Mouse (Mus musculus) right cerebral cortex, postnatal 36 days (tissue): ENCODE results near the gene Gnaq.
A peak's percentile ranks its signal among the peaks of the same experiment; 100 is the strongest.

Source experiments
- DNase-seq, 2 experiments: peaks; one replicate each; pipeline ENCODE4 v3.0.0; 2022; ENCODE audit warnings: low spot score in 2 of 2, mixed read lengths in 1 of 2

Gnaq gene

GRCm38 (mm10) chr19:16198162-16198561 lies 65.5 kb downstream of the Gnaq start:
- DNase-seq = no peak

GRCm38 (mm10) chr19:16201356-16201755 lies 68.7 kb downstream of the Gnaq start:
- DNase-seq = no peak

- DNase-seq = no peak
These were observed 72.4 kb downstream of the Gnaq start for GRCm38 (mm10) chr19:16204776-16205680.

GRCm38 (mm10) chr19:16209616-16210015 lies 77.0 kb downstream of the Gnaq start:
- no peak for DNase-seq

GRCm38 (mm10) chr19:16214946-16215345 lies 82.3 kb downstream of the Gnaq start:
- DNase-seq = no peak

GRCm38 (mm10) chr19:16215430-16216016 lies 82.9 kb downstream of the Gnaq start:
- no peak for DNase-seq

GRCm38 (mm10) chr19:16219978-16220377 lies 87.3 kb downstream of the Gnaq start:
- DNase-seq = peak in 1 of 2 experiments; percentile 9

- no peak for DNase-seq
These were observed 89.9 kb downstream of the Gnaq start for GRCm38 (mm10) chr19:16222526-16222925.

GRCm38 (mm10) chr19:16223126-16223525 lies 90.5 kb downstream of the Gnaq start:
- DNase-seq = no peak

- DNase-seq = no peak
These were observed 92.2 kb downstream of the Gnaq start for GRCm38 (mm10) chr19:16224831-16225230.

GRCm38 (mm10) chr19:16231584-16231983 lies 99.0 kb downstream of the Gnaq start:
- no peak for DNase-seq

GRCm38 (mm10) chr19:16235594-16235993 lies 103.0 kb downstream of the Gnaq start:
- DNase-seq = no peak

- DNase-seq = no peak
These were observed 104.4 kb downstream of the Gnaq start for GRCm38 (mm10) chr19:16237034-16237433.

GRCm38 (mm10) chr19:16238072-16238471 lies 105.4 kb downstream of the Gnaq start:
- no peak for DNase-seq

- no peak for DNase-seq
These were observed 105.9 kb downstream of the Gnaq start for GRCm38 (mm10) chr19:16238512-16238911.

- no peak for DNase-seq
These were observed 110.1 kb downstream of the Gnaq start for GRCm38 (mm10) chr19:16242708-16243107.

GRCm38 (mm10) chr19:16249025-16249424 lies 116.4 kb downstream of the Gnaq start:
- no peak for DNase-seq

GRCm38 (mm10) chr19:16250921-16251320 lies 118.3 kb downstream of the Gnaq start:
- DNase-seq = no peak

GRCm38 (mm10) chr19:16251819-16252218 lies 119.2 kb downstream of the Gnaq start:
- no peak for DNase-seq

- DNase-seq = no peak
These were observed 120.1 kb downstream of the Gnaq start for GRCm38 (mm10) chr19:16252696-16253095.

GRCm38 (mm10) chr19:16254881-16255280 lies 122.2 kb downstream of the Gnaq start:
- no peak for DNase-seq

GRCm38 (mm10) chr19:16255294-16255693 lies 122.7 kb downstream of the Gnaq start:
- no peak for DNase-seq

- DNase-seq = no peak
These were observed 126.2 kb downstream of the Gnaq start for GRCm38 (mm10) chr19:16258766-16259355.
